Mouse (Mus musculus): Measurements from ENCODE around the gene Gm20696. TPM values are rescaled to one million over a fixed set of nuclear protein-coding genes. Genes with fewer than 3 reads are reported as not detected.

The Gm20696 gene
- total and polyA plus RNA-seq, 3 experiments: 1.5 to 7.1 TPM; not detected in 1

DNA sequence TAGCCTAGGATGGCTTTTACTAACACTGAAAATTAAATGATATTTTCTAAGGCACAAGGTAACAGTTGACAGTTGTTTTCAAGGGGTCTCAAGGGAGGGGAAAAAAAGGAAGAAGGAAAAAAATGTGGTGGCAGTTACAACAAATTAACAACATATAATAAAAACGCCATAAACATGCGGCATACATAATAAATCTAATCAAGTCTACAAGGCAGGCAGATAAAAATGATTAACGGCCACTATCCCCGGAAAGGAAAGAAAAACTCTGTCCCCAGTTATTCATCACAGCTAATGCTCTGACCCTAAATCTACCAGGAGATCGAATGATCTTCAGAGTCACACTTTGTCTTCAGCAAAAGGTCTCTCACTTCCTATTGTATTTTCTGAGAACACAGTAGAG is 330.4 kb downstream of the Gm20696 start:
- Histone ChIP-seq H3K27me3 (ENCODE audit: insufficient read depth, low read length) (no peaks in the 10 kb centered on the region), H3K4me3 (ENCODE audit: low read depth, low read length) (no peak overlapping the region), H3K4me1 (ENCODE audit: insufficient read depth, low read depth, low read length) (peaks cover 2% of the 10 kb centered on the region; the same call in 1 of the 2 replicates), H3K36me3 (replicated peaks) (no peaks in the 10 kb centered on the region), H3K9me3 (replicated peaks) (no peaks in the 10 kb centered on the region)
- TF ChIP-seq GATA1 (IDR thresholded peaks at IDR 0.05; ENCODE audit: borderline replicate concordance, low read length) (no peak), TAL1 (conservative IDR thresholded peaks at IDR 0.05; ENCODE audit: low read depth, low read length) (no peak), GATA2 (IDR thresholded peaks at IDR 0.05; ENCODE audit: borderline replicate concordance, low read depth, low read length) (no peak), POLR2AphosphoS5 (IDR thresholded peaks at IDR 0.05; ENCODE audit: insufficient replicate concordance, low read depth, low read length) (no peak), CTCF (IDR thresholded peaks at IDR 0.05; ENCODE audit: low read depth, low read length) (no peak)
- ATAC-seq (ENCODE audit: extremely low read depth, insufficient number of reproducible peaks, low FRiP score, poor library complexity, severe bottlenecking) (no peak), DNase-seq (ENCODE audit: low spot score) (no peak)

DNA sequence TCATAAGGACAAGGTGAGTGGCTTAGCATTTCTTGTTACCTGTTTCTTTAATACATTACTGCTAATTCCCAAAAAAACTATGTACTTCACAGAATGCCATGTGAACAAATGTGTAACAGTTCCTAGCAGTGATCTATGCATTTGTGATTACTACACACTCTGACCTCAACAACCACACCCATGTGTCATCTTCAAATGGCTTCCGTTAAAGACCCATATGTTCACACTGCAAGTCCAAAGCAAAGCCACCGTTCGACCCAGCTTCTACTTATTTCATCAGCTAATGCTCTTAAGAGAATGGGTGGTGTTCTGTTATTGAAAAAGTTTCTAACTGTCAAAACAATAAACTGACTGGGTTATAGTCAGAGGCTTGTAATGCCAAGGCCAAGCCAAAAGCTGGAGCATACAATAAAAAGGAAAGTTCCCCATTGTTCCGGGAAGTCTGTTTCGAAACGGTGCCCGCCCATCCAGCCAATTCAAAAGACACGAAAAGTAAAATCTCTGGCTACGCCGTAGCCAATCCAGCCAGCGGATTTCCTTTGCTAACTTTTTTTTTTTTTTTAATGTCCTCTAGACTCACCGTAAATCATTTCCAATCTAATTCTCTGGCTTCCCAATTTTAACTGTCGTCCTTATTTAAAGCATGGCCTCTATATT is 331.3 kb downstream of the Gm20696 start:
- Histone ChIP-seq H3K4me3 (ENCODE audit: low read depth, low read length) (no peak overlapping the region), H3K4me1 (ENCODE audit: insufficient read depth, low read depth, low read length) (peaks cover 2% of the 10 kb centered on the region; the same call in 1 of the 2 replicates), H3K36me3 (replicated peaks) (peaks cover 2% of the 10 kb centered on the region), H3K27me3 (ENCODE audit: insufficient read depth, low read length) (no peaks in the 10 kb centered on the region), H3K9me3 (replicated peaks) (no peaks in the 10 kb centered on the region)
- ATAC-seq (ENCODE audit: extremely low read depth, insufficient number of reproducible peaks, low FRiP score, poor library complexity, severe bottlenecking) (no peak), DNase-seq (ENCODE audit: low spot score) (no peak)
- TF ChIP-seq GATA1 (IDR thresholded peaks at IDR 0.05; ENCODE audit: borderline replicate concordance, low read length) (no peak), CTCF (IDR thresholded peaks at IDR 0.05; ENCODE audit: low read depth, low read length) (no peak), GATA2 (IDR thresholded peaks at IDR 0.05; ENCODE audit: borderline replicate concordance, low read depth, low read length) (no peak), TAL1 (conservative IDR thresholded peaks at IDR 0.05; ENCODE audit: low read depth, low read length) (no peak), POLR2AphosphoS5 (IDR thresholded peaks at IDR 0.05; ENCODE audit: insufficient replicate concordance, low read depth, low read length) (no peak)

DNA sequence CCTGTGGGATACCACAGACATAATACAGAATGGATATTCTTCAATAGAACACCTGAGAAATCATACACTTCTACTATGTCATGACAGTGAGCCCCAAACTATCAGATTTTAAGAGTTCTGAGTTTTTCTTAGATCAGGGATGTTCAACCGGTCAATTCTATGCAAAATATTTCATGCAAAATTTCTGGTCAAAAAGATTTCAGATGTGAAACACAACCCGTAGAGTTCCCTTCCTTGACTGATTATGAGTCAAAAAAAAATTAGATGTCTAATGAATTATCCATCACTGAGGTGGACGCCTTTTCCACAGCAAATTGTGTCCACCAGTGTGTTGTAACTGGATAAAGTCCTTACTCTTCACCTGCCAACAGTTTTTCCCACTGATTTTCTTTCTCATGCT is 332.3 kb downstream of the Gm20696 start:
- Histone ChIP-seq H3K36me3 (replicated peaks) (peaks cover 2% of the 10 kb centered on the region), H3K27me3 (ENCODE audit: insufficient read depth, low read length) (no peaks in the 10 kb centered on the region), H3K9me3 (replicated peaks) (no peaks in the 10 kb centered on the region), H3K4me3 (ENCODE audit: low read depth, low read length) (no peak overlapping the region), H3K4me1 (ENCODE audit: insufficient read depth, low read depth, low read length) (peaks cover 2% of the 10 kb centered on the region; the same call in 1 of the 2 replicates)
- DNase-seq (ENCODE audit: low spot score) (no peak), ATAC-seq (ENCODE audit: extremely low read depth, insufficient number of reproducible peaks, low FRiP score, poor library complexity, severe bottlenecking) (no peak)
- TF ChIP-seq POLR2AphosphoS5 (IDR thresholded peaks at IDR 0.05; ENCODE audit: insufficient replicate concordance, low read depth, low read length) (no peak), GATA1 (IDR thresholded peaks at IDR 0.05; ENCODE audit: borderline replicate concordance, low read length) (no peak), TAL1 (conservative IDR thresholded peaks at IDR 0.05; ENCODE audit: low read depth, low read length) (no peak), CTCF (IDR thresholded peaks at IDR 0.05; ENCODE audit: low read depth, low read length) (no peak), GATA2 (IDR thresholded peaks at IDR 0.05; ENCODE audit: borderline replicate concordance, low read depth, low read length) (no peak)

DNA sequence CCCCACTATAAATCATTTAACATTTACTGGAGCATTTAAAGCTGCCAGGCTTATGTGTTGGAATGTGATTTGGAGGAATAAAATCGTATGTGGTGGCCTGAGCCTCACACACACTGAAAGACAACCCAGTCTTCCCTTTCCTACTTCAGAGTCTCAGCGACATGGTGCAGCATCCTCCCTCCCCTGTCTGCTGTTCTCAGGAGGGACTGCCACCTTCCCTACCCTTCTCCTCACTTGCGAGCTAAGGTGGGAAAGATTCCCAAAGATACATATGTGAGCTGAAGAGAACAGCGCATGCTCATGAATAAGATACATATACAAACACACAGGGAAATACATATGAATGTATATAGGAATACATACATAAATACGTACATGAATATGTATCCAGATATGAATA is 333.5 kb downstream of the Gm20696 start:
- no peak for DNase-seq (ENCODE audit: low spot score)
- TF ChIP-seq GATA2 (IDR thresholded peaks at IDR 0.05; ENCODE audit: borderline replicate concordance, low read depth, low read length): no peak
- TF ChIP-seq GATA1 (IDR thresholded peaks at IDR 0.05; ENCODE audit: borderline replicate concordance, low read length): no peak
- TF ChIP-seq POLR2AphosphoS5 (IDR thresholded peaks at IDR 0.05; ENCODE audit: insufficient replicate concordance, low read depth, low read length): no peak
- no peak for TF ChIP-seq CTCF (IDR thresholded peaks at IDR 0.05; ENCODE audit: low read depth, low read length)
- TF ChIP-seq TAL1 (conservative IDR thresholded peaks at IDR 0.05; ENCODE audit: low read depth, low read length): no peak
- Histone ChIP-seq H3K36me3 (replicated peaks) (peaks cover 2% of the 10 kb centered on the region), H3K4me3 (ENCODE audit: low read depth, low read length) (no peak overlapping the region), H3K9me3 (replicated peaks) (no peaks in the 10 kb centered on the region), H3K4me1 (ENCODE audit: insufficient read depth, low read depth, low read length) (peaks cover 2% of the 10 kb centered on the region; the same call in 1 of the 2 replicates), H3K27me3 (ENCODE audit: insufficient read depth, low read length) (no peaks in the 10 kb centered on the region)
- ATAC-seq (ENCODE audit: extremely low read depth, insufficient number of reproducible peaks, low FRiP score, poor library complexity, severe bottlenecking): no peak

DNA sequence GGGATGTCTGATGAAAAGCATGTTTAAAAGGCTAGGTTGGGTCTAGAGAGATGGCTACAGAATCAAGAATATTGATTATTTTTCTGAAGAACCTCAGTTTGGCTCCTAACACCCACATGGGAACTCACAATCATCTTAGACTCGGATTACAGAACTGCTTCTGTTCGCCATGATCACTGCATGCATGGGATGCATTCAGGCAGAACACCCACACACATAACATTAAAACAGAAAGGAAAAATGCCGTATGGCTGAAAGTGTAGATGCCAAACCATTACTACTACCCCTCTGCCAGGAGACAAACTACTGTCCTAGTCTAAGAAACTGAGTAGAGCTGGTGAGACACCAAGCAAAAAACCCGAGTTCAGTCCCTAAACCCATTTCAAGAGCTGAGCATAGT is 336.4 kb downstream of the Gm20696 start:
- TF ChIP-seq POLR2AphosphoS5 (IDR thresholded peaks at IDR 0.05; ENCODE audit: insufficient replicate concordance, low read depth, low read length) (no peak), TAL1 (conservative IDR thresholded peaks at IDR 0.05; ENCODE audit: low read depth, low read length) (no peak)
- H3K36me3 ChIP-seq (replicated peaks): peaks cover 2% of the 10 kb centered on the region
- no peak overlapping the region for H3K4me3 ChIP-seq (ENCODE audit: low read depth, low read length)
- no peaks in the 10 kb centered on the region for H3K9me3 ChIP-seq (replicated peaks)
- peaks cover 2% of the 10 kb centered on the region; the same call in 1 of the 2 replicates for H3K4me1 ChIP-seq (ENCODE audit: insufficient read depth, low read depth, low read length)
- no peaks in the 10 kb centered on the region for H3K27me3 ChIP-seq (ENCODE audit: insufficient read depth, low read length)
- ATAC-seq (ENCODE audit: extremely low read depth, insufficient number of reproducible peaks, low FRiP score, poor library complexity, severe bottlenecking): no peak
- no peak for DNase-seq (ENCODE audit: low spot score)

DNA sequence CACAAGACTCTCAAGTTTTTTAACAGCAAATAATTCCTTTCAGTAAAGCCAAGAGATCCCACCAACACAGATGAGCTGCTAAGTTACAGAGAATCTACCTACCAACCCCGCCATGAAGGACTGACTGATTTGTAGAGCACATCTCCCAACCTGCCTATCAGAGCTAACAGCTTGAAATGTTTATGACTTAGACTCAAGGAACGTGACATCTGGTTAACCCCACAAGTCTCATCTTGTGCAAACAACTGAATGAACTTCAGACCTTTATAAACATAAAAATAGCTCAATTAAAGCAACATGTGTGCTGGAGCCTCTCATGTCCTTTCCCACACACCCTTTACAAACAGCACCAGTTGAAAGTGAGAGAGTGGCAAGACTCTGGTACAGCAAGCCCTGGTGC is 338.0 kb downstream of the Gm20696 start:
- no peak for TF ChIP-seq CTCF (IDR thresholded peaks at IDR 0.05; ENCODE audit: low read depth, low read length)
- TF ChIP-seq POLR2AphosphoS5 (IDR thresholded peaks at IDR 0.05; ENCODE audit: insufficient replicate concordance, low read depth, low read length): no peak
- TF ChIP-seq GATA2 (IDR thresholded peaks at IDR 0.05; ENCODE audit: borderline replicate concordance, low read depth, low read length): no peak
- no peak for TF ChIP-seq GATA1 (IDR thresholded peaks at IDR 0.05; ENCODE audit: borderline replicate concordance, low read length)
- TF ChIP-seq TAL1 (conservative IDR thresholded peaks at IDR 0.05; ENCODE audit: low read depth, low read length): no peak
- peaks cover 2% of the 10 kb centered on the region; the same call in 1 of the 2 replicates for H3K4me1 ChIP-seq (ENCODE audit: insufficient read depth, low read depth, low read length)
- no peaks in the 10 kb centered on the region for H3K9me3 ChIP-seq (replicated peaks)
- no peak overlapping the region for H3K4me3 ChIP-seq (ENCODE audit: low read depth, low read length)
- no peak for ATAC-seq (ENCODE audit: extremely low read depth, insufficient number of reproducible peaks, low FRiP score, poor library complexity, severe bottlenecking)
- DNase-seq (ENCODE audit: low spot score): no peak
- peaks cover 2% of the 10 kb centered on the region for H3K36me3 ChIP-seq (replicated peaks)
- H3K27me3 ChIP-seq (ENCODE audit: insufficient read depth, low read length): no peaks in the 10 kb centered on the region

Data from G1E (cell line).